Mouse (Mus musculus) MN1 (cell line): ENCODE measurements around the gene Eps15l1.

Source experiments
- DNase-seq: peaks from one replicate; pipeline ENCODE4 v3.0.0-alpha.2; 2016; ENCODE audit warnings: low spot score

Eps15l1 gene

GRCm38 (mm10) chr8:72413839-72414238 is 7.4 kb downstream of the Eps15l1 start:
- no peak for DNase-seq

DNA sequence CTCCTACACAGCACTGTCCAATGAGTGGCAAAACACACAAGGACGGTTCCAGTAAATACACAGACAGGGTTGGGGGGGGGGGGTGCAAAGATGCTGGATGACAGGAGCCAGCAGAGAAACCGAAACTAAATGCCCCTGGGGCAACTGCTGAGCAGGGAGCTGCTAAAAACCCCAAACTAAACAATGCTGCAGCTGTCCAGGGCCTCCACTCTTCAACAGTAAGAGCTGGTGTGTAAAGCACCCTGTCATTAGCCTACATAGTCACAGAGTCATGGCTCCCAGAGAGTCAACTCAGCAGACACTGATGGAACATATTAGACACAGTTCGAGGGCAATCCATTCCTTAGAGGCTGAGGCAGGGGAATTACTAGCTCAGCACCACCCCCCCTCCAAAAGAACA is 11.8 kb downstream of the Eps15l1 start:
- DNase-seq = no peak

DNA sequence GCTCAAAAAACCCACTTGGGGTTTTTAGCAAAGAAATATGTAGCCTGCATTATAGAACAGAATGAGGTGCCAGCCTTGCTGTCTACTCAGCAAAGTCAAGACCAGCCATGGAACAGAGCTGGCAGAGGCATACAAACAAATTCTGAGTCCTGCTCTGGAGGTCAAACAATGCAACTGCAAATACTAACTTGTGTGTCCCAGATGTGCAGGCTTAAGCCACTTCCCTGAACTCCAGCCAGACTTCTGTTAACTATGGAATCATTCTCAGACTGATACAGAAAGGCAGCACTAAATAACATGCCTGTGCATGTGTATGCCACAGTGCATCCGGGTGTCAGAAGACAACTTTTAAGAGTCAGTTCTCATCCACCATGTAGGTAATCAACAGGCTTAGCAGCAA is 13.4 kb downstream of the Eps15l1 start:
- no peak for DNase-seq

DNA sequence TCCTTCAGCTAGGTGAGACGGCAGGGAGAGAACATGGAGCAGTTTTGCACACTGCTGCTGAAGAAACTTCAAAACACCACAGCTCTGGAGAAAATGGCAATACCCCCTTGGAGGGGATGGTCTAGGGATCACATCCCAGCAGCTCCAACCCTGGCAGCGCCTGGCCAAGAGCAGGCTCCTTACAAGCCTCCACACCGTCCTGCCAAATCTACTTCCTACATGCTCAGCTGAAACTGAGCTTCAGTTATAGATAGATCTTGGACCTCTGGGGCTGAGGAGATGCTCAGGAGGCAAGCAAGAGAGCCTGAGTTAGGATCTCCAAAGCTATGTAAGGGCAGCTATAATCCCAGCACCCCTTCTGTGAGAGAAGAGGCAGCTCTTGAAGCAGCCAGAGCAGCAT is 18.3 kb downstream of the Eps15l1 start:
- no peak for DNase-seq

GRCm38 (mm10) chr8:72401381-72401780 is 19.9 kb downstream of the Eps15l1 start:
- DNase-seq = no peak

- no peak for DNase-seq
Observed at GRCm38 (mm10) chr8:72385737-72386136, 35.5 kb downstream of the Eps15l1 start.

- no peak for DNase-seq
Observed at GRCm38 (mm10) chr8:72382395-72382794, 38.9 kb downstream of the Eps15l1 start.

- no peak for DNase-seq
Observed at GRCm38 (mm10) chr8:72380656-72381055, 40.6 kb downstream of the Eps15l1 start.

DNA sequence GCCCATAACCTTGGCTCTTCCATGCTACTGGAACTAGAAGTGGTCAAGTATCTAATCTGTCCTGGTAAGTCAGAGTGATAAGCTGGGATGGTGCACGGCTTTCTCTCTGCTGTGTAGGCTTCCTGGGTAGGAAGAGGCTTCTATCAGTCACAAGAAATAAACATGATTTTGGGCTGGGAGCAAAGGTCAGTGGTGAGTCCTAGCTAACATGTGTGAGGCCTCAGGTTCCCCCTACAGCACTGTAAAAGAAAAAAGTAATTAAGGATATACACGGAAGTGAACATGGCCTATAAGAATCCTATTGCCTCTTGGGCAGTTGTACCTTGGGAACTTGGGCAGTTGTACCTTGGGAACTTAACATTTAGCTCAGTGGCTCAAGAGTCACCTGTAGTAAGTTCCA is 44.4 kb downstream of the Eps15l1 start:
- no peak for DNase-seq

DNA sequence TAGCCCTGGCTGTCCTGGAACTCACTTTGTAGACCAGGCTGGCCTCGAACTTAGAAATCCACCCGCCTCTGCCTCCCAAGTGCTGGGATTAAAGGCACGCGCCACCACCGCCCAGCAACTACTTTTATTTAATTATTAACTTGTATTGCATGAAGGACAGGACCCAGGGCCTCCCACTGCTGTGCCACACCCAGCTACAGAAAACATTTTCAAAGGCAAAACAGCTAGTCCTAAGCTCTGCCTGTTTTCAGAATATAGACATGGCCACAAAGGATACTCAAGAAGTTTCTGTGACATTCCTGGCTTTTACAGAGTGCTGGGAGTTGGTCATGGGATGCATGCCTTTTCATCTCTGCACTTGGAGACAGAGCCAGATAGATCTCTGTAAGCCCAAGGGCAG is 45.0 kb downstream of the Eps15l1 start:
- no peak for DNase-seq

GRCm38 (mm10) chr8:72375161-72375560 is 46.1 kb downstream of the Eps15l1 start:
- DNase-seq = no peak

DNA sequence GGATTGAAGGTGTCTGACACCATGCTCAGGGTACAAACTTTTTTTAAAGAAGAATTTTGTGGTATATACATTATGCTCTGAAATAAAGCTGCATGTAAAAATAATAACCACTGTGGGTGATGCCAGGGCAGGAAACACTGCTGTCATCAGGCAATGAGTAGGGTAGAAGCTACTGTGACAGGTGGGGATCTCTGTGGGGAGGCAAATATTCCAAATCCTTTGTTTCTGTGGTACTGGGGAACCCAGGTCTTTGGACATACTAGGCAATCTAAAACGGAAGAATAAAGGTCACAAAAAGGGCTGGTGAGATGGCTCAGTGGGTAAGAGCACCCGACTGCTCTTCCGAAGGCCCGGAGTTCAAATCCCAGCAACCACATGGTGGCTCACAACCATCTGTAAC is 48.9 kb downstream of the Eps15l1 start:
- DNase-seq = no peak

DNA sequence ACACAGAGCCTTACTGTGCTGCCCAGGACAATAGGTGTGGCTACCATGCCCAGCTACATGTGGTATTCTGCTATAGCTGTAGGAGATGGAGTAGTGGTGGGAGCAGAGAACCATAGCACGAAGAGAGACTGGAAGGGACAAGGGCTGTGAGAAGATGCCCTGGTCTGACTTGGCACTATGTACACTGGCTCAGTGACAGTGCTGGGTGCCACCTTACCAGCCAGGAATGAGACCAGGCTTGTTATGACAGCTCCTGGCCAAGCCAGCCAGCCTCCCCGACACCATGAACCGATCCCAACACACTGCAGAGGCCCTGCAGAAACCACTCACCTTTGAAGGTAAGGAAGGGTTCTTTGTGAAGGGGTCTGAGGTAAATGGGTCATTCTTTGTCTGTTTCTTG is 49.9 kb downstream of the Eps15l1 start:
- DNase-seq = no peak

DNA sequence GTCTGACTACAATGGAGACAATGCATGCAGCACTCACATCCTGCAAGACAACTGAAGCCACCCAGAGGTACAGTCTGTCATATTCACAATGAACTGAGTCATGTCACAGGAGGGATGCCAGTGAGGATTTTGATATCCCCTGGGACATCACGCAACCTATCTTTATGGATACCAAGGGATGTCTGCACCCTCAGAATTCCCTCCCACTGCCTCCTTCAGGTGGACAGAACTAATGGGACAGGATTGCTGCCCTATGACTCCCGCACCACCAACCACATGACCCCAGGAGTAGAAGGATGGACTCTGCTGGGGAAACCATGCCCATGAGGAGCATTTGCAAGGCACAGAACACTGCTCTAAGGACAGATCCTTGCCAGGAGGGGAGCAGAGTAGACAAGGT is 54.8 kb downstream of the Eps15l1 start:
- DNase-seq = no peak

GRCm38 (mm10) chr8:72365826-72366225 is 55.4 kb downstream of the Eps15l1 start:
- peak; percentile 73 for DNase-seq

DNA sequence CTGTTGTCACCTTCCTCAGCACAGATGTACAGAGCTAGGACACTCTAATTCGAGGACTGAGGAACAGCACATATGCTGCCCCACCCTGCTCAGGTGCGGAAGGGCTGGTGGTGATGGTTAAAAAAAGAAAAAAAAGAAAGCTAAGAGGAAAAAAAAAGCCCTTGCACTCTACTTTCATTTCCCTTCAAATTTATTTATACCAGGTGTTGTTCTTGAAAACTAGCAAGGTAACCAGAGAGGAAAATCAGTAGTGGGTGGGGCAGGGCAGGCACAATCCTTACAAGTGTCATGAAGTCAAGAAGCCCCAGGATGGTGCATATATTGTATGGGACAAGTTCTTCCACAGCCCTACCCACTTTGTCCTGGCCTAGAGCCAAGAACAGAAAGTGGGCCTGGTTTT is 56.2 kb downstream of the Eps15l1 start:
- no peak for DNase-seq

- DNase-seq = no peak
Observed at GRCm38 (mm10) chr8:72363457-72363856, 57.8 kb downstream of the Eps15l1 start.

DNA sequence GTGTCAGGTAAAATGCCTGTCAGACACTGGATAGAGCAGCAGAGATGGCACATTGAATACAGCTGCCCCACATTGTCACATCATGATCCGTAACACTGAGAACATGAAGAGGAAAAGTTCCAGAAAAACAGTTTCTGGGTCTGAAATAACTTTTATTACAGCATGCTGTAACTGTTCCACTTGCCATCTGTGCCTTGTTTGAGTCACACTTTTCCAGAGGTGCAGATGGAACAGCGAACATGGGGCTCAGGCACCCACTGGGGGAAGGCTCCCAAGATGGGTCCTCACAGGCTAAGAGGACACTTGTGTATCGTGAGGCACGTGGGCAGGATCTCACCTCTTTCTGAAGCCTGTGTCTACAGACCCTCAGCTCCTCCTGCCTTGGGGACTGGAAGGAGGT is 58.5 kb downstream of the Eps15l1 start:
- DNase-seq = no peak

DNA sequence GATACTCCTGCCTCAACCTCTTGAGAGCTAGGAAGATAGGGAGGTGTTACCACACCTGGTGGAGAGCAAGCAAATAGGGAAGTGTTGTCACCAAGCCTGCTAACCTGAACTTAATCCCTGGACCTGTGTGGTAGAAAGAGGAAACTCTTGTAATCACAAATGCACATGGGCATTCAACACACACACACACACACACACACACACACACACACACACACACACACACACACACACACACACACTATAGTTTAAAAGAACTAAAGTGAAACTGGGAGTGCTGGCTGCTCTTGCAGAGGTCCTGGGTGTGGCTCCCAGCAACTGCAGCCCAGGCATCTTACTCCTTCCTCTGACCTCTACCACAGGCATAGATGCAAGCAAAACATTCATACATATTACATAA is 61.1 kb downstream of the Eps15l1 start:
- no peak for DNase-seq

DNA sequence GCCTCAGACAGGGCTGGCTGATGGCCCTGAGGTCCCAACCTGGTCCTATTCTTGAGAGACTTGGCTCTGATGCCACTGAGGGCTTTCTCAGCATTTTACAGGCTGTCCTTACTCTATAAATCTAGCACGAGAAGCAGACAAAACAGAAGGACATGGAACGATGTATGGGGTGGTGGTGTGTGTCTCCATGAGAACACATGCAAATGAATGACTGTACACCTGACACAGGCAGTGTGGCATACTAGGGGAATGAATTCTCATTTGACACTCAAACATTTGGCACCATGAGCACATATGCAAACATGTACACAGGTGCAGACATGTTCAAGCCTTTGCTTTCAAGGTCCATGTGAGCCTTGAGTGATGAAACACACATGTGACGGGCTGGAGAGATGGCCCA is 64.7 kb downstream of the Eps15l1 start:
- no peak for DNase-seq

DNA sequence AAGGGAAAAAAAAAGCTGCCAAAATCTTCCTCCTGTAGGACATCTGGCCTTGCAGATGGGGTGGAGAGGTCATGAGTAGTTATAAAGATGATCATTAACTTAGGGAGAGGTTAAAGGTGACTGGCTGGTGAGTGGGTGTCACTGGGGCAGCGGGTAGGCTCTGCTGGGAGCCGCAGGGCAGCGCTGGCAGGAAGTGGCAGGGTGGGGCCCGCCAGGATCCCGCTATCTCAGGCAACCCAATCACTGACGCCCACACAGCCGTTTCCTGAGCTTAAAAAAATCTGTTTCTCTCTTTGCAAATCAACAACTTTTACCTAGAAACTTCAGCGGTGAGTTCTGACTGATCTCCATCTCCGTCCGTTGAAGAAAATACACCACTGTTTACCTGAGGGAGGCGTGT is 67.0 kb downstream of the Eps15l1 start:
- DNase-seq = no peak

DNA sequence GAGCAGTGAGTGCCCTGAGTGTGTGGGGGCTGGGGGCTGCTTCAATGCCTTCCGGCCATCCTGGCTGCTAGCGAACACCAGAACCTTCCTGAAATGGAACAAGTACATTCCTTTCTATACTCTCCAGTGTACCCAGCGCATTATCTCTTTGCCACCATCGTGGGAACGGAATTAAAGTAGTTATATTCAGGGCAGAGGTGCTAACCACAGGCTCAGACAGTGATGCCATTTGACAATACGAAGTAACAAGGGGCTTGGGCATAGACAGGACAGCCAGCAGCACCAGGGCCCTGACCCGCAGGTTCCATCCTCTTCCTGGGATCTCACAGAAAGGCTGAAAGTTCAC is 67.6 kb downstream of the Eps15l1 start:
- DNase-seq = no peak

DNA sequence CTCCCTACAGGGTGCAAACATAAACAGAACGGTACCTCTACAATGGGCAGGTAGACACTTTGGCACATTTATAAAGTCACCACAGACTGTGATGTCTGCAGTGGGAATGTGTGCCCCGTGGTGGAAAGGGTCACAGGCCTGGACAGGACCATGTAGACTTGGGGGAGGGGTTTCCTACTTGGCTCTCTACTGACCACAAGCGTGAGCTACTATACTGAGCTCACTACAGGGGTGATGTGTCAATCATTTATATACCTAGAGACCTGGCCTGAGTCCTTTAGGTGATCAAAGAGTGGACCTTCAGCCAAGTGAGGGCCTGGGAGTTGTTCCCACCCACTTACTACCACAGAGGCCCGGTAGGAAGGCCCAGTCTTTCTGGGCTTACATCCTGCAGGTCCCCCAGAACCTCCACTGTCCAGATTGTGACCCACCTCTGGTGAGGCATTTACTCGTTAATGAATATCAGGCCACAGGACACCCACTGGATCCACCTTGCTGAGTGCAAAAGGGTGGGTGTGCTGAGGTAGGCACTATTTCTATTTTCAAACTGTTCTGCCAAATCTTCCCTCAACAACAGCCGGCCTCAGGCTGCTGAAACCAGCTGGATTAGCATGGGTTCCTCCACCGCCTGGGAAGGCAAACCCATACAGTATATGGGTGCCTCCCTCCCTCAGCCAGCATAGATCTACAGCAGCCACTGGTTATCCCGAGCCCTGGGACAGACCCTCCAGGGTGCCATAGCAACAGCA is 68.1 kb downstream of the Eps15l1 start:
- DNase-seq = no peak

GRCm38 (mm10) chr8:72351405-72352005 is 69.8 kb downstream of the Eps15l1 start:
- no peak for DNase-seq
